In the genomic region with DNA sequence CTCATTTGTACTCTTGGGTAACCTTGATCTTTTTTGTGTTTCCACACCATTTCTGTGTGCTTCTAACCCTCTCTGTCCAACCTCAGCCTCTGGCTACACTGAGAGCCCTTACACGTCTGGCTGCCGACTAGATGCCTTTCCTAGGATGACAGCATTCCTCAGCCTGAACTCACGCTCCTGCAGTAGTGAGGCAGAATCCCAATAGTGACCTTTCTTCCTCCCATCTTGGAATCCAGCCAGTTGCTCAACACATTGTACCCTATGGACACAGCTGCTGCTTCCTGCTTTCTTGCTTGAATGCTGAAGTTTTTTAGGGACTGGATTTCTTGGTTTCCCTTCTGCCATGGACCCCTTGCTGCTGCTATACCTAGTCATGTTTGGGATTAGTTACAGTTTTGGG, we compare ENCODE assay signal across 8 mouse cellular contexts. TPM values are rescaled to one million over a fixed set of nuclear protein-coding genes. Genes with fewer than 3 reads are reported as not detected.
DNase-seq lines count a peak whose midpoint lies in the region; ATAC-seq and TF ChIP-seq lines count a peak whose summit lies in the region.

No protein-coding gene starts in this region.

- no peak overlapping the region for H3K4me3 ChIP-seq in kidney, embryonic 16.5 days (ENCODE audit: low read length)
- no peak overlapping the region for H3K4me3 ChIP-seq in stomach, postnatal 0 days (ENCODE audit: low read depth, low read length)
- no peak overlapping the region for H3K4me3 ChIP-seq in forebrain, embryonic 12.5 days (replicated peaks)

- peak; percentile 82 for ATAC-seq in kidney, embryonic 16.5 days (ENCODE audit: low FRiP score, low TSS enrichment)
- peak; percentile 59; the same call in 1 of the 2 replicates for ATAC-seq in stomach, postnatal 0 days (ENCODE audit: low FRiP score, low TSS enrichment)
- no peak for ATAC-seq in forebrain, embryonic 12.5 days (ENCODE audit: low FRiP score)

- H3K9ac ChIP-seq in kidney, embryonic 16.5 days (replicated peaks; ENCODE audit: low read length): no peak overlapping the region
- H3K9ac ChIP-seq in stomach, postnatal 0 days (ENCODE audit: low read length): no peak overlapping the region
- H3K9ac ChIP-seq in forebrain, embryonic 12.5 days: no peak overlapping the region

- peaks cover 14% of the 10 kb centered on the region for H3K36me3 ChIP-seq in kidney, embryonic 16.5 days (ENCODE audit: insufficient read depth, low read length)
- H3K36me3 ChIP-seq in stomach, postnatal 0 days (ENCODE audit: control insufficient read depth, insufficient read depth, low read length): peaks cover 4% of the 10 kb centered on the region; the same call in 1 of the 2 replicates
- H3K36me3 ChIP-seq in forebrain, embryonic 12.5 days (replicated peaks): peaks cover 19% of the 10 kb centered on the region

- DNase-seq in cerebellum, adult 11-12 months: peak; percentile 9
- DNase-seq in cerebellum, postnatal 14 days: no peak
- peak; percentile 34 for DNase-seq in retina, postnatal 1 day
- DNase-seq in retina, embryonic 14.5 days (ENCODE audit: low spot score): no peak
- peak; percentile 24 for DNase-seq in stomach, postnatal 0 days (ENCODE audit: low spot score)
- DNase-seq in ovary, postnatal 14 days (ENCODE audit: low spot score): no peak

- no peaks in the 10 kb centered on the region for H3K27me3 ChIP-seq in kidney, embryonic 16.5 days (ENCODE audit: insufficient read depth, low read length)
- H3K27me3 ChIP-seq in stomach, postnatal 0 days (ENCODE audit: control insufficient read depth, insufficient read depth, low read length): no peaks in the 10 kb centered on the region
- no peaks in the 10 kb centered on the region for H3K27me3 ChIP-seq in forebrain, embryonic 12.5 days

- no peak for TF ChIP-seq CTCF in stomach, postnatal 0 days (IDR thresholded peaks at IDR 0.05; ENCODE audit: low read depth)

- WGBS in kidney, embryonic 16.5 days: 26% methylated on average over 3 of the region's 3 CpGs
- WGBS in stomach, postnatal 0 days: 14% methylated on average over 3 of the region's 3 CpGs
- 60% methylated on average over 3 of the region's 3 CpGs for WGBS in forebrain, embryonic 12.5 days

- H3K27ac ChIP-seq in kidney, embryonic 16.5 days (ENCODE audit: low read length): peak overlapping the region; percentile 50
- peak overlapping the region; percentile 1; the same call in 1 of the 2 replicates for H3K27ac ChIP-seq in stomach, postnatal 0 days (replicated peaks)
- no peak overlapping the region for H3K27ac ChIP-seq in forebrain, embryonic 12.5 days

- H3K4me2 ChIP-seq in kidney, embryonic 16.5 days (replicated peaks; ENCODE audit: low read depth, low read length): no peak overlapping the region
- H3K4me2 ChIP-seq in stomach, postnatal 0 days (replicated peaks; ENCODE audit: low read depth): no peak overlapping the region
- no peak overlapping the region for H3K4me2 ChIP-seq in forebrain, embryonic 12.5 days

- H3K9me3 ChIP-seq in kidney, embryonic 16.5 days (ENCODE audit: low read length): no peaks in the 10 kb centered on the region
- no peaks in the 10 kb centered on the region for H3K9me3 ChIP-seq in stomach, postnatal 0 days (ENCODE audit: control insufficient read depth, low read length)
- H3K9me3 ChIP-seq in forebrain, embryonic 12.5 days: no peaks in the 10 kb centered on the region

- H3K4me1 ChIP-seq in kidney, embryonic 16.5 days (ENCODE audit: insufficient read depth, low read length): 0 out of 2 replicates have a peak, but pooled peaks cover 5% of the 10 kb centered on the region
- no peaks in the 10 kb centered on the region for H3K4me1 ChIP-seq in stomach, postnatal 0 days (replicated peaks; ENCODE audit: control insufficient read depth, insufficient read depth)
- no peaks in the 10 kb centered on the region for H3K4me1 ChIP-seq in forebrain, embryonic 12.5 days

- TF ChIP-seq EP300 in stomach, postnatal 0 days (optimal IDR thresholded peaks at IDR 0.05): no peak

RNA-seq across cellular contexts. Expression of gene Msl2, which starts 36.1 kb away (rescaled TPM):
- 3.7 and 4.4 TPM in 2 replicates for polyA plus RNA-seq in kidney, embryonic 16.5 days (2015; fragmentation: Nextera tagmentation; extraction: Ambion mirVana)
- polyA plus RNA-seq in stomach, postnatal 0 days (2015; fragmentation: Nextera tagmentation; extraction: Ambion mirVana): 3.0 and 3.5 TPM in 2 replicates
- 7.6 and 8.0 TPM in 2 replicates for polyA plus RNA-seq in forebrain, embryonic 12.5 days (2016; fragmentation: Nextera tagmentation; extraction: Ambion mirVana)

Comparison
In these comparisons a context has a peak if more than half of its experiments do, and no peak if none do; other contexts are left out.
1. DNase-seq: peak in cerebellum, adult 11-12 months (single experiment), retina, postnatal 1 day (single experiment) and stomach, postnatal 0 days (single experiment); none in cerebellum, postnatal 14 days (0 of 2), retina, embryonic 14.5 days (single experiment) and ovary, postnatal 14 days (single experiment).